Mouse (Mus musculus) cerebellum, adult (tissue): ENCODE measurements around the gene Grb7.

Experiments used
- ATAC-seq: cut with Nextera tagmentation; 2 replicates; pipeline ENCODE4 v1.9.2; 2017; ENCODE audit warnings: mild to moderate bottlenecking, moderate library complexity, mixed read lengths; ENCODE audit not compliant: insufficient number of reproducible peaks, low FRiP score, low TSS enrichment

The Grb7 gene

DNA sequence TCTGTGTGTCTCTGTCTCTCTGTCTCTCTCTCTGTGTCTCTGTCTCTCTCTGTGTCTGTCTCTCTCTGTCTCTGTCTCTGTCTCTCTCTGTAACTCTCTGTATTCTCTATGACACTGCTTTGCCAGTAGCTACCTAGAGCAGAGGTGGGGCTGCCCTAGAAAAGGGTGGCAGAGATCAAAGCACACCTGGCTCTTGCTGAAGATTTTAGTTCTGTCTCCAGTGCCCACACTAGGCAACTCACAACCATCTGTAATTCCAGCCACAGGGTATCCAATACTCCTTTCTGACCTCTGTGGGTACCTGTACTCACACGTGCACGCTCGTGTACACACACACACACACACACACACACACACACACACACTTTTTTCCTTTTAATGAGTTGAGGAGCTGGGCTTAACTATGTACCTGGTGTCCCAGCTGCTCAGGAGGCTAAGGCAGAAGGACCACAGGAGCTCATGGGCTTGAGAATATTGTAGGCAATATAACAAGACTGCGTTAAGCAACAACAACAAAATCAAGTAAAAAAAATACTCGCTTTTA, 49.1 kb downstream of the Grb7 start:
- no peak for ATAC-seq

DNA sequence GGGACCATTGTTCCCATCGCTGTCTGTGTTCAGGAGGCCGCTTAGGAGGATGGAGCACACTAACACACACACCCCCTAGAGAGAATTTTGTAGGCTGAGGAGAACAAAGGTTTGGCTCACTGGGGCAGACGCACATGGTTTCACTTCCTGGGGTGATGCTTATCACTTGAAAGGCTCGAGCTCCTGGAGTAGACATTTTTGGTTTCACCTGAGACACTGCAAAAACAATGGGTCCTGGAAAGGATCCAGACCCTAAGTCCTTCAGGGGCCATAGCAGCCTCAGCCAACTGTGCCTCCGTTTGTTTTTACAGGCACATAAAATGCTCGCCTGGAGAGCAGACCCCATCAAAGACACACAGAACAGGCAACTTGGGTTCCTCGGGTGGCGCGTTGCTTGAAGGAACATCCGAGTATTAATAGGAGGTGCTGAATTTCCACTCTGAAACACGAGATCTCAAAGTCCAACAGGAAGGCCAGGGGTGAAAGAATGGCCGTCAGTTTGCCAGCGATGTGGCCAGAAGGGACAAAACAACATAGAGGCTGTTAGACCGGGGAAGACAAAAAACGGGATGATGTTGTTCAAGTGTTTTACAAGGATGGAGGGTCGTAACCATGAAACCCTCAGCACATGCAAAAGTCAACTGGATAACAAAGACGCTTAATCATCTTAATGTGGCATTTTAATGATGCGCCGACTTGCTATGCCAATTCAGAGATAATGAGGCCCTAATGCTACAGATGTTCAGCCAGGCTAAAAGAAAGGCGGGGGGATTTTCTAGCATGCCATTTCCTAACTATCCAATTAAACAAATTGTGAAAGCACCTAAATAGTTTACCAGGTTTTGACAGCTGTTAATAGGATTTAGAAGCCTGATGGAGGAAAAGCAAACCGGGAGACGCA, 51.4 kb downstream of the Grb7 start:
- no peak for ATAC-seq

DNA sequence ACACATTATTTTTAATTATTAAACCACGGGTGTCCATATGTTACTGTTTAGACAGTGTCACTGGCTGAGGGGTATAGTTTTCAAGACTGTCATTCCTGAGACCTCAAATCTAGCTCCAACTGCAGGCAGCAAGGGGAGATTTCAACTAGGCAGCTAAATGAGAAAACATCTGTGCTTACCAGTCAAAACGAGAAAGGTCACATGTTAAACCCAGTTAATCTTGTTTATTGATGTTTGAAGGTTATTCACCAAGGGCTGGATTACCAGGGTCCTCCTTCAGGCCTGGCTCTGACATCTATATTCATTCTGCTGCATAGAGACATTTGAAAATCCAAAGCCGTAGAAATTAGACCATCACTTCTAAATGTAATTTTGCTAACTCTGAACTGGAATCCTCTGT, 58.7 kb downstream of the Grb7 start:
- ATAC-seq = no peak
